Mouse (Mus musculus): Measurements from ENCODE around the gene Prlh. TPM values are rescaled to one million over a fixed set of nuclear protein-coding genes. Genes with fewer than 3 reads are reported as not detected.
A peak's percentile ranks its signal among the peaks of the same experiment; 100 is the strongest.

Gene Prlh
- total RNA-seq (2021), result not detected
- polyA plus RNA-seq (2012; rRNA removed), result not detected in 2 replicates
- long read RNA-seq, result 0 reads

- TF ChIP-seq POLR2A (IDR thresholded peaks at IDR 0.05; ENCODE audit: insufficient read depth, low read depth, low read length), result no peak
- TF ChIP-seq EP300 (IDR thresholded peaks at IDR 0.05; ENCODE audit: insufficient read depth, low read depth, low read length), result no peak
- TF ChIP-seq CTCF (IDR thresholded peaks at IDR 0.05), result no peak
- DNase-seq, result no peak
- no peaks in the 10 kb centered on the region for H3K4me1 ChIP-seq (ENCODE audit: control insufficient read depth, insufficient read depth, low read length)
- intact Hi-C loops (cut with DNase I), result loop anchor here (10.0 kb wide), 1 partner anchor 888 kb away; no protein-coding TSS in a partner anchor
- peaks cover 1% of the 10 kb centered on the region; the same call in 1 of the 2 replicates for H3K27me3 ChIP-seq (ENCODE audit: control insufficient read depth, insufficient read depth, low read length)
- H3K27ac ChIP-seq, result no peak within 1 kb of the TSS
- 83% methylated on average over 8 of the region's 8 CpGs for WGBS
- no peaks in the 10 kb centered on the region for H3K36me3 ChIP-seq (ENCODE audit: control insufficient read depth, insufficient read depth, low read length)
- H3K79me2 ChIP-seq (replicated peaks; ENCODE audit: control insufficient read depth, insufficient read depth, low read length), result no peaks in the 10 kb centered on the region
- H3K4me3 ChIP-seq, result no peak within 1 kb of the TSS
- no peak within 1 kb of the TSS for H3K9ac ChIP-seq (ENCODE audit: low read depth, low read length)
Observed at GRCm38 (mm10) chr1:90952808-90953207, at the start of gene Prlh. TSS of gene Prlh (plus strand) at chr1:90953108.

GRCm38 (mm10) chr1:90903211-90903945 lies 49.5 kb upstream of the Prlh start:
- Histone ChIP-seq H3K9ac (ENCODE audit: low read depth, low read length) (no peak overlapping the region), H3K4me3 (no peak overlapping the region), H3K79me2 (replicated peaks; ENCODE audit: control insufficient read depth, insufficient read depth, low read length) (no peaks in the 10 kb centered on the region), H3K36me3 (ENCODE audit: control insufficient read depth, insufficient read depth, low read length) (no peaks in the 10 kb centered on the region), H3K27me3 (ENCODE audit: control insufficient read depth, insufficient read depth, low read length) (no peaks in the 10 kb centered on the region), H3K4me1 (ENCODE audit: control insufficient read depth, insufficient read depth, low read length) (peaks cover 2% of the 10 kb centered on the region), H3K27ac (no peak overlapping the region)
- no peak for TF ChIP-seq EP300 (IDR thresholded peaks at IDR 0.05; ENCODE audit: insufficient read depth, low read depth, low read length)
- no peak for TF ChIP-seq POLR2A (IDR thresholded peaks at IDR 0.05; ENCODE audit: insufficient read depth, low read depth, low read length)
- 47% methylated on average over 3 of the region's 3 CpGs for WGBS
- intact Hi-C loops (cut with DNase I), result no loop called here
- DNase-seq, result no peak

- DNase-seq, result peak; percentile 43 to 48
- no peaks in the 10 kb centered on the region for H3K79me2 ChIP-seq (replicated peaks; ENCODE audit: control insufficient read depth, insufficient read depth, low read length)
- TF ChIP-seq EP300 (IDR thresholded peaks at IDR 0.05; ENCODE audit: insufficient read depth, low read depth, low read length) (no peak), CTCF (IDR thresholded peaks at IDR 0.05) (no peak), POLR2A (IDR thresholded peaks at IDR 0.05; ENCODE audit: insufficient read depth, low read depth, low read length) (no peak)
- intact Hi-C loops (cut with DNase I), result no loop called here
- no peaks in the 10 kb centered on the region for H3K36me3 ChIP-seq (ENCODE audit: control insufficient read depth, insufficient read depth, low read length)
- no peak overlapping the region for H3K9ac ChIP-seq (ENCODE audit: low read depth, low read length)
- H3K27ac ChIP-seq, result no peak overlapping the region
- H3K4me1 ChIP-seq (ENCODE audit: control insufficient read depth, insufficient read depth, low read length), result peaks cover 2% of the 10 kb centered on the region
- 52% methylated on average over 8 of the region's 8 CpGs for WGBS
- H3K27me3 ChIP-seq (ENCODE audit: control insufficient read depth, insufficient read depth, low read length), result no peaks in the 10 kb centered on the region
- H3K4me3 ChIP-seq, result no peak overlapping the region
Observed at GRCm38 (mm10) chr1:90903971-90904458, 48.9 kb upstream of the Prlh start.

GRCm38 (mm10) chr1:90904729-90905404 lies 48.0 kb upstream of the Prlh start:
- Histone ChIP-seq H3K79me2 (replicated peaks; ENCODE audit: control insufficient read depth, insufficient read depth, low read length) (no peaks in the 10 kb centered on the region), H3K4me3 (no peak overlapping the region), H3K9ac (ENCODE audit: low read depth, low read length) (no peak overlapping the region), H3K4me1 (ENCODE audit: control insufficient read depth, insufficient read depth, low read length) (peaks cover 2% of the 10 kb centered on the region), H3K27ac (no peak overlapping the region), H3K27me3 (ENCODE audit: control insufficient read depth, insufficient read depth, low read length) (no peaks in the 10 kb centered on the region), H3K36me3 (ENCODE audit: control insufficient read depth, insufficient read depth, low read length) (no peaks in the 10 kb centered on the region)
- DNase-seq, result no peak
- WGBS, result 90% methylated on average over 7 of the region's 7 CpGs
- TF ChIP-seq POLR2A (IDR thresholded peaks at IDR 0.05; ENCODE audit: insufficient read depth, low read depth, low read length), result no peak
- intact Hi-C loops (cut with DNase I), result no loop called here

DNA sequence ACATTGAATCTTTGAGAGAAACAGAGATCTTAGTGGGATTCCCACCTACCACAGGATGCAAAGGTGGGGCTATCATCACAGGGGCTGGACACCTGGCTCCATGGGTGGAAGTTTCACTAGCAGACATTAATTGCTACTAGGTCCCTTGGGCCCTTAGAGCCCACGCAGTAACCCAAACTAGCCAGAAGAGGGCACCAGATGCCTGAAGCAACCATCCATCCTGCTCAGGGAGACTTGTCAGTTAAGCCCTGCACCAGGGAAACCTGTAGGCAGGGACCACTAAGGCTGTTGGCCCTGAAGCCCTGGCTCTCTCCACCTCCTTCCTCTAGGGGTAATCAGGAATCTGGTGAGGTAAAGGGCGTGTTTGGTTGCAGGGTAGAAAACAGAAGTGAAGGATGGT lies 46.6 kb upstream of the Prlh start:
- 11% methylated on average over 2 of the region's 2 CpGs for WGBS
- no peaks in the 10 kb centered on the region; the same call in 1 of the 2 replicates for H3K4me1 ChIP-seq (ENCODE audit: control insufficient read depth, insufficient read depth, low read length)
- H3K27ac ChIP-seq, result no peak overlapping the region
- no peaks in the 10 kb centered on the region for H3K27me3 ChIP-seq (ENCODE audit: control insufficient read depth, insufficient read depth, low read length)
- no peaks in the 10 kb centered on the region for H3K79me2 ChIP-seq (replicated peaks; ENCODE audit: control insufficient read depth, insufficient read depth, low read length)
- no peaks in the 10 kb centered on the region for H3K36me3 ChIP-seq (ENCODE audit: control insufficient read depth, insufficient read depth, low read length)
- intact Hi-C loops (cut with DNase I), result loop anchor here (1.0 kb wide), 1 partner anchor 50 kb away; no protein-coding TSS in a partner anchor
- peak; percentile 42 to 63 for DNase-seq
- H3K4me3 ChIP-seq, result no peak overlapping the region
- TF ChIP-seq CTCF (IDR thresholded peaks at IDR 0.05) (peak; percentile 97), POLR2A (IDR thresholded peaks at IDR 0.05; ENCODE audit: insufficient read depth, low read depth, low read length) (no peak), EP300 (IDR thresholded peaks at IDR 0.05; ENCODE audit: insufficient read depth, low read depth, low read length) (0 out of 2 replicates have a peak, but pooled peaks have one; percentile 57)
- H3K9ac ChIP-seq (ENCODE audit: low read depth, low read length), result no peak overlapping the region

DNA sequence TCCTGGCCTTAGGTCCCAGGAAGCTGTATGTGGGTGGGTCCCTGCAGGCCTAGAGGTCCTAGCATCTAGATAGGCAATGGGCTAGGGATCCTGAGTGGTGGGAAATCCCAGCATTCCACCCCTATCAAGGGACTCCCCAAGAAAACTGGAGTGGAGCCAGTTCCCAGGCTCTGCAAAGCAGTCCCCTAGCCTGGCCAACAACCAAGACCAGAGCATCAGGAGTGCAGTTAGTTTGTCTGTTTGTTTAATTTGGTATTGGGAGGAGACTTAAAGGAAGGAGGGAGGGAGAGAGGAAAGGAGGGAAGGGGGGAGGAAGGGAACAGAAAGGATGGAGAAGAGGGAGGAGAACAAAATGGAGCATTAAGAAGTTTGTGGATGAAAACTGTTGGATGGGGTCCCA lies 43.7 kb upstream of the Prlh start:
- TF ChIP-seq POLR2A (IDR thresholded peaks at IDR 0.05; ENCODE audit: insufficient read depth, low read depth, low read length), result no peak
- TF ChIP-seq EP300 (IDR thresholded peaks at IDR 0.05; ENCODE audit: insufficient read depth, low read depth, low read length), result no peak
- no peak for TF ChIP-seq CTCF (IDR thresholded peaks at IDR 0.05)
- no peak overlapping the region for H3K9ac ChIP-seq (ENCODE audit: low read depth, low read length)

More for the DNA sequence above, 43.7 kb upstream of the Prlh start:
- intact Hi-C loops (cut with DNase I), result no loop called here
- Histone ChIP-seq H3K4me1 (ENCODE audit: control insufficient read depth, insufficient read depth, low read length) (no peaks in the 10 kb centered on the region; the same call in 1 of the 2 replicates), H3K79me2 (replicated peaks; ENCODE audit: control insufficient read depth, insufficient read depth, low read length) (no peaks in the 10 kb centered on the region), H3K27ac (peak overlapping the region; percentile 36; the same call in 1 of the 2 replicates), H3K36me3 (ENCODE audit: control insufficient read depth, insufficient read depth, low read length) (no peaks in the 10 kb centered on the region), H3K27me3 (ENCODE audit: control insufficient read depth, insufficient read depth, low read length) (no peaks in the 10 kb centered on the region), H3K4me3 (no peak overlapping the region)
- DNase-seq, result peak in 1 of 2 experiments; percentile 50
